Mouse (Mus musculus) liver, adult 2 months (tissue): ENCODE measurements around the gene Ina. TPM values are rescaled to one million over a fixed set of nuclear protein-coding genes. Genes with fewer than 3 reads are reported as not detected.

Experiments used
- DNase-seq: peaks from one replicate; pipeline ENCODE4 v3.0.0-alpha.2; 2011; ENCODE audit warnings: low read depth, low spot score; ENCODE audit errors: extremely low read depth
- H3K27ac ChIP-seq: fragments of 200-500 bp; replicated peaks from 2 replicates; pipeline ENCODE4 v1.5.1; 2012; ENCODE audit warnings: low read depth, mild to moderate bottlenecking, control low read depth, inconsistent platforms, low read length; ENCODE audit not compliant: insufficient read depth
- H3K27me3 ChIP-seq: fragments of 200-500 bp; 2 replicates; pipeline ENCODE4 v1.6.1; 2012; ENCODE audit warnings: mild to moderate bottlenecking, moderate library complexity, low read length, inconsistent platforms; ENCODE audit not compliant: control insufficient read depth, insufficient read depth
- H3K36me3 ChIP-seq: fragments of 200-500 bp; 2 replicates; pipeline ENCODE4 v1.6.1; 2012; ENCODE audit warnings: low read length, inconsistent platforms; ENCODE audit not compliant: control insufficient read depth, insufficient read depth
- H3K4me1 ChIP-seq: fragments of 200-500 bp; 2 replicates; pipeline ENCODE4 v1.6.1; 2011; ENCODE audit warnings: low read length; ENCODE audit not compliant: control insufficient read depth, insufficient read depth
- H3K4me3 ChIP-seq: fragments of 200-500 bp; 2 replicates; pipeline ENCODE4 v1.5.1; 2011; ENCODE audit warnings: low read depth, mild to moderate bottlenecking, control low read depth, low read length, moderate library complexity; ENCODE audit not compliant: insufficient read depth
- H3K79me2 ChIP-seq: fragments of 200-500 bp; 2 replicates; pipeline ENCODE4 v1.6.1; 2012; ENCODE audit warnings: inconsistent platforms, mild to moderate bottlenecking, low read length, moderate library complexity; ENCODE audit not compliant: control insufficient read depth, insufficient read depth
- H3K9ac ChIP-seq: fragments of 200-500 bp; 2 replicates; pipeline ENCODE4 v1.6.1; 2012; ENCODE audit warnings: low read depth, mild to moderate bottlenecking, control low read depth, inconsistent platforms, low read length
- CTCF ChIP-seq: fragments of 200-500 bp; IDR thresholded peaks from 2 replicates; pipeline ENCODE4 v1.5.1; 2011; ENCODE audit warnings: low read depth, low read length, control low read depth
- POLR2A ChIP-seq: fragments of 200-500 bp; IDR thresholded peaks from 2 replicates; pipeline ENCODE4 v1.6.1; 2011; ENCODE audit warnings: low read length, control low read depth; ENCODE audit not compliant: insufficient read depth; ENCODE audit errors: extremely low read depth
- WGBS: fragments of 180-500 bp; shearing (Covaris S2); methylation state at CpG from one replicate; pipeline ENCODE4 v1.1.7; 2018; 5-methylcytosine and 5-hydroxymethylcytosine counted together
- polyA plus RNA-seq: library from polyadenylated mRNA; depleted of rRNA; stranded (reverse); fragments of >200 nt; gene quantifications from 2 replicates; pipeline ENCODE4 v1.2.3, GENCODE M21; 2012
- total RNA-seq: library from RNA; depleted of rRNA; stranded (reverse); fragments of >200 nt; gene quantifications from 2 replicates; pipeline ENCODE4 v1.2.3, GENCODE M21; 2014

The Ina gene
- total and polyA plus RNA-seq, 2 experiments: not detected

- no peak for TF ChIP-seq CTCF
- no peak for TF ChIP-seq POLR2A
- no peaks in the 10 kb centered on the region for H3K27me3 ChIP-seq
- H3K27ac ChIP-seq: peak overlapping the region; percentile 43
- no peak overlapping the region for H3K4me3 ChIP-seq
- 21% methylated on average over 6 of the region's 6 CpGs for WGBS
- no peaks in the 10 kb centered on the region for H3K36me3 ChIP-seq
- DNase-seq: peak; percentile 52
- no peaks in the 10 kb centered on the region for H3K79me2 ChIP-seq
- peaks cover 32% of the 10 kb centered on the region for H3K4me1 ChIP-seq
- no peak overlapping the region for H3K9ac ChIP-seq
Observed at GRCm38 (mm10) chr19:46981462-46981861, 33.0 kb upstream of the Ina start.

GRCm38 (mm10) chr19:46983352-46983965 is 31.0 kb upstream of the Ina start:
- Histone ChIP-seq H3K4me1 (peaks cover 34% of the 10 kb centered on the region), H3K27me3 (no peaks in the 10 kb centered on the region), H3K36me3 (no peaks in the 10 kb centered on the region), H3K27ac (peak overlapping the region; percentile 16), H3K9ac (0 out of 2 replicates have a peak overlapping the region, but pooled peaks have one; percentile 1), H3K79me2 (no peaks in the 10 kb centered on the region), H3K4me3 (no peak overlapping the region)
- DNase-seq: peak; percentile 75
- TF ChIP-seq CTCF (no peak), POLR2A (no peak)
- 26% methylated on average over 14 of the region's 14 CpGs for WGBS

GRCm38 (mm10) chr19:46983966-46984380 is 30.5 kb upstream of the Ina start:
- 28% methylated on average over 11 of the region's 11 CpGs for WGBS
- Histone ChIP-seq H3K4me3 (no peak overlapping the region), H3K79me2 (no peaks in the 10 kb centered on the region), H3K27ac (0 out of 2 replicates have a peak overlapping the region, but pooled peaks have one; percentile 1), H3K4me1 (peaks cover 37% of the 10 kb centered on the region), H3K27me3 (no peaks in the 10 kb centered on the region), H3K36me3 (no peaks in the 10 kb centered on the region), H3K9ac (no peak overlapping the region)
- DNase-seq: no peak
- TF ChIP-seq POLR2A (no peak), CTCF (no peak)

GRCm38 (mm10) chr19:46984726-46985622 is 29.5 kb upstream of the Ina start:
- no peak overlapping the region for H3K27ac ChIP-seq
- no peak overlapping the region for H3K9ac ChIP-seq
- no peak overlapping the region for H3K4me3 ChIP-seq
- WGBS: 82% methylated on average over 13 of the region's 13 CpGs
- H3K36me3 ChIP-seq: no peaks in the 10 kb centered on the region
- TF ChIP-seq POLR2A: no peak
- no peak for TF ChIP-seq CTCF
- H3K79me2 ChIP-seq: no peaks in the 10 kb centered on the region
- peaks cover 32% of the 10 kb centered on the region for H3K4me1 ChIP-seq
- no peak for DNase-seq
- no peaks in the 10 kb centered on the region for H3K27me3 ChIP-seq

- peaks cover 17% of the 10 kb centered on the region for H3K4me1 ChIP-seq
Observed at GRCm38 (mm10) chr19:46987646-46988045, 26.9 kb upstream of the Ina start.

More at GRCm38 (mm10) chr19:46987646-46988045, 26.9 kb upstream of the Ina start:
- no peaks in the 10 kb centered on the region for H3K27me3 ChIP-seq
- no peak overlapping the region for H3K9ac ChIP-seq
- 82% methylated on average over 6 of the region's 6 CpGs for WGBS
- no peak overlapping the region for H3K27ac ChIP-seq
- TF ChIP-seq POLR2A: no peak
- TF ChIP-seq CTCF: no peak
- H3K36me3 ChIP-seq: no peaks in the 10 kb centered on the region
- no peaks in the 10 kb centered on the region for H3K79me2 ChIP-seq
- no peak overlapping the region for H3K4me3 ChIP-seq
- no peak for DNase-seq
